Mouse (Mus musculus) midbrain, embryonic 13.5 days (tissue): Measurements from ENCODE around the gene Nudt8. TPM values are rescaled to one million over a fixed set of nuclear protein-coding genes. Genes with fewer than 3 reads are reported as not detected.
"Not testable (repeated sequence)": the region's sequence is repeated elsewhere in the genome, so short reads cannot be mapped to it uniquely, and the experiment has no call there.

ENCODE experiments used
- ATAC-seq: fragments of 200-750 bp; cut with Nextera tagmentation; 2 replicates; pipeline ENCODE4 v1.8.0; 2017; ENCODE audit warnings: mild to moderate bottlenecking, moderate TSS enrichment, moderate library complexity
- H3K27ac ChIP-seq: fragments of 300-500 bp; sonication (generic); 2 replicates; pipeline ENCODE4 v1.5.1; 2015; ENCODE audit warnings: inconsistent platforms, mild to moderate bottlenecking, moderate library complexity
- H3K27me3 ChIP-seq: fragments of 300-500 bp; sonication (generic); 2 replicates; pipeline ENCODE4 v1.6.1; 2015; ENCODE audit warnings: mild to moderate bottlenecking, inconsistent platforms
- H3K36me3 ChIP-seq: fragments of 300-500 bp; sonication (generic); 2 replicates; pipeline ENCODE4 v1.6.1; 2015; ENCODE audit warnings: mild to moderate bottlenecking, inconsistent platforms
- H3K4me1 ChIP-seq: fragments of 300-500 bp; sonication (generic); replicated peaks from 2 replicates; pipeline ENCODE4 v1.6.1; 2015; ENCODE audit warnings: inconsistent platforms
- H3K4me2 ChIP-seq: fragments of 300-500 bp; sonication (generic); replicated peaks from 2 replicates; pipeline ENCODE4 v1.6.1; 2015; ENCODE audit warnings: moderate library complexity, mild to moderate bottlenecking, inconsistent platforms
- H3K4me3 ChIP-seq: fragments of 300-500 bp; sonication (generic); replicated peaks from 2 replicates; pipeline ENCODE4 v1.5.1; 2015; ENCODE audit warnings: mild to moderate bottlenecking, inconsistent platforms
- H3K9ac ChIP-seq: fragments of 300-500 bp; sonication (generic); replicated peaks from 2 replicates; pipeline ENCODE4 v1.6.1; 2015; ENCODE audit warnings: mild to moderate bottlenecking, inconsistent platforms
- H3K9me3 ChIP-seq: fragments of 300-500 bp; sonication (generic); 2 replicates; pipeline ENCODE4 v1.6.1; 2016; ENCODE audit warnings: mild to moderate bottlenecking, inconsistent platforms
- WGBS: fragments of 180-500 bp; shearing (Covaris S2); methylation state at CpG from one replicate; pipeline ENCODE4 v1.1.7; 2015; 5-methylcytosine and 5-hydroxymethylcytosine counted together
- polyA plus RNA-seq: library from polyadenylated mRNA; unstranded; fragments of >200 nt; fragmentation: Nextera tagmentation; extraction: Ambion mirVana; gene quantifications from 2 replicates; pipeline ENCODE4 v1.2.1, GENCODE M21; 2015

Nudt8 gene
- polyA plus RNA-seq, 1 experiment from 2014 or later: 26.4 TPM

DNA sequence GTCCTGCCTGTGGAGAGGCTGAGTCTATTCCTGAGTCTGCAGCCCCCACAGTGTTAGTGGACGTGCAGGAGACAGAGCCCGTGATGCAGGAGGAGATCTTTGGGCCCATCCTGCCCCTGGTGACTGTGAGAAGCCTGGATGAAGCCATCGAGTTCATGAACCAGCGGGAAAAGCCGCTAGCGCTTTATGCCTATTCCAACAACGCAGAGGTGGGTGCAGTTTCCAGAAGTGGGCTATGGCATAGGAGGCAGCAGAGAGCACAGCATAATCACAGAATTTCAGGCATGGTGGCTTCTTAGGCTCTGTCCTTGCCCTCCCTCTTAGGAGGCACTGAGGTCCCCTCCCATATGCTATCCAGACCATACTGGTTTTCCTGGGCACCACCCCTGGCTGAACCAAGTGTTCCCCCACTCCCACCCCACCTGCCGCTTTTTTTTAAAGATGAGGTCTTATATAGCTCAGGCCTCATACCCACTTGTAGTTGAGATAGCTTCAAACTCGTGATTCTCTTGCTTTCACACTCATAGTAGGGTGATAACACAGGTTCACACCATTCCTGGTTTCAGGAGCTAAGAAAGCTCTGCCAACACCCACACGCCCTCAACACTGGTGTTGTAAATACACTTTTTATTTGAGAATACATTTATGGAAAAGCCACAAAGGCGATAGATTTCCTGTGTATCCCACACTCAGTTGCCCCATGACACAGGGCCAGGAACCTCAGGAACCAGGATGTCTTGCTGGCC, 33.9 kb upstream of the Nudt8 start:
- no peak overlapping the region for H3K4me2 ChIP-seq
- 72% methylated on average over 11 of the region's 11 CpGs for WGBS
- no peaks in the 10 kb centered on the region for H3K36me3 ChIP-seq
- H3K27me3 ChIP-seq: no peaks in the 10 kb centered on the region
- H3K27ac ChIP-seq: no peak overlapping the region
- no peak overlapping the region for H3K9ac ChIP-seq
- no peak overlapping the region for H3K4me3 ChIP-seq
- no peaks in the 10 kb centered on the region for H3K4me1 ChIP-seq
- H3K9me3 ChIP-seq: no peaks in the 10 kb centered on the region
- no peak for ATAC-seq

DNA sequence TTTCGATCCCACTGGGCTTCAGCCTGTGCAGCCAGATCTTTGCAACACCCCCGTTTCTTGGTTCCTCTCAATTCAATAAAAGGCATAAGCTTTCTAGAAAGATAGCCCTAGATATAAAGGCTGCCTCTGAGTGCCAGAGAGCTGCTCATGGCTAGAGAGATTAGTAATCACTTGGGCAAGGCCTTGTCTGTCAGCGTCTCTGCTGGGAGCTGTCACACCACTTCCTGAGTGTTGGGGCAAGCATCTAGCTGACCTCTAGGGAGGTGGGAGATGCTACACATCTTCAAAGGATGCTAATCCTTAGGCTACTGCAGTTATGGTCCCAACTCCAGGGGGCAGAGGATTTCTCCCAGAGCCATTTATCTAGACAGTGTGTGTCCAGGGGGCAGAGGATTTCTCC, 33.1 kb upstream of the Nudt8 start:
- no peaks in the 10 kb centered on the region for H3K9me3 ChIP-seq
- no peaks in the 10 kb centered on the region for H3K4me1 ChIP-seq
- ATAC-seq: no peak
- no peaks in the 10 kb centered on the region for H3K27me3 ChIP-seq
- H3K4me3 ChIP-seq: no peak overlapping the region
- H3K27ac ChIP-seq: no peak overlapping the region
- H3K4me2 ChIP-seq: no peak overlapping the region
- WGBS: 63% methylated on average over 3 of the region's 3 CpGs
- H3K36me3 ChIP-seq: no peaks in the 10 kb centered on the region
- H3K9ac ChIP-seq: no peak overlapping the region

DNA sequence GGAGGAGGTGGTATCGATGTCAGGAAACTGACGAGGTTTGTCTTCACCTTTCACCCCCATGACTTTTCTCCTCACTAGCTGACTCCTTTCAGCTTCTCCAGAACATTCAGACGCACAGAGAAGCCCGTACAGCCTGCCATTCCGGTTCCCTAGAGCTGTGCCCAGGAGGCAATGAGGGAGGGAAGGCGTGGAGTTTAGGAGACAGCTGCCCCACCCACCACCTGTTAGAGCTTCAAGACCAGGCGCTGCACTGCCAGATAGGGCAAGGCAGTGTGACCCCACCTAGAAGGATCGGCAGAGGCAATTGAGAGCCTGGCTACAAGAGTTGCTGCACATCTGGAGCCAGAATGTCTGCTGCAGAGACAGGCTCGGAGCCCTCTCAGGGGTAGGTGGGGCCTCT, 28.2 kb upstream of the Nudt8 start, which contains the start of gene Aldh3b2:
Gene Aldh3b2 (plus strand): TSS at position 100 of the 400 bp plus-strand sequence.
- Histone ChIP-seq H3K4me2 (no peak within 1 kb of the TSS), H3K36me3 (no peaks in the 10 kb centered on the region), H3K4me3 (no peak within 1 kb of the TSS), H3K4me1 (no peaks in the 10 kb centered on the region), H3K27ac (no peak within 1 kb of the TSS), H3K9ac (no peak within 1 kb of the TSS), H3K27me3 (no peaks in the 10 kb centered on the region), H3K9me3 (no peaks in the 10 kb centered on the region)
- no peak for ATAC-seq
- 57% methylated on average over 9 of the region's 9 CpGs for WGBS

DNA sequence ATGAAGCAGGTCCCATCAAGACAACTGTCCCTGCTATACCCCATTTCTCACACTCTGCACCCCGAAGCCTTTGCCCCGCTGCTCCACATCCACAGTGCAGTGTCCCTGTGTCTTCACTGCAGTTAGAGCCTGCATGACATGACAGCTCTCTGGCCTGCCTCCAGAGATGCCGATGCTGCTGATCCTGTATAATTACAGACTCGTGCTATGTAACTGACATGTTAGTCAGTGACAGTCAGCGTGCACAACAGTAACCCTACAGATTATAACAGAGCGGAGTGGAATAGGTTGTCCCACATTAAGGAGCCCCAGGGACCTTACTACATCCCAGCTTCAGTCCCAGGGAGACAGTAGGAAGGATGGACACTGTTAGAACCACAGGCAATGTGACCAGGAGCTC, 25.8 kb upstream of the Nudt8 start:
- 77% methylated on average over 6 of the region's 6 CpGs for WGBS
- H3K4me3 ChIP-seq, H3K27ac ChIP-seq, ATAC-seq, H3K9ac ChIP-seq, H3K36me3 ChIP-seq, H3K27me3 ChIP-seq, H3K4me2 ChIP-seq, H3K4me1 ChIP-seq, H3K9me3 ChIP-seq: not testable (repeated sequence)

DNA sequence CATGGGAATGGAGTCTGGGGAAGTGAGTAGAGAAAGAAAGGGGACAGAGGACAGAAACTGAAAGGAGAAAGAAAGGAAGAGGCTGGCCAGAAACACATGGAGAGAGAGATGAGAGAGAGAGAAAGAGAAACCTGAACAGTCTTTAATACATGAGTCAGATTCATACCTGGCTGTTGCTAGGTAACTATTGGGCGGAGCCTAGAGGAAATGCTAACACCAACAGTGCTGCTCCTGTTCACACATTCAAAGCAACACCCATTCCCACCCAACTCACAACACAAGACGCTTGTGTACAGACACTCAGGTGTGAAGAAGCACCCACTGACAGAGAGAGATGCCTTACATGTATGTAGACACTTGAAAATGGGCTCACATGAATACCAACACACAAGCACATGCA, 24.5 kb upstream of the Nudt8 start:
- no peaks in the 10 kb centered on the region for H3K27me3 ChIP-seq
- H3K4me1 ChIP-seq: 0 out of 2 replicates have a peak, but pooled peaks cover 3% of the 10 kb centered on the region
- H3K9ac ChIP-seq: no peak overlapping the region
- 76% methylated on average over 2 of the region's 2 CpGs for WGBS
- no peaks in the 10 kb centered on the region for H3K36me3 ChIP-seq
- no peak for ATAC-seq
- H3K27ac ChIP-seq: no peak overlapping the region
- no peak overlapping the region for H3K4me2 ChIP-seq
- H3K9me3 ChIP-seq: no peaks in the 10 kb centered on the region
- no peak overlapping the region for H3K4me3 ChIP-seq

DNA sequence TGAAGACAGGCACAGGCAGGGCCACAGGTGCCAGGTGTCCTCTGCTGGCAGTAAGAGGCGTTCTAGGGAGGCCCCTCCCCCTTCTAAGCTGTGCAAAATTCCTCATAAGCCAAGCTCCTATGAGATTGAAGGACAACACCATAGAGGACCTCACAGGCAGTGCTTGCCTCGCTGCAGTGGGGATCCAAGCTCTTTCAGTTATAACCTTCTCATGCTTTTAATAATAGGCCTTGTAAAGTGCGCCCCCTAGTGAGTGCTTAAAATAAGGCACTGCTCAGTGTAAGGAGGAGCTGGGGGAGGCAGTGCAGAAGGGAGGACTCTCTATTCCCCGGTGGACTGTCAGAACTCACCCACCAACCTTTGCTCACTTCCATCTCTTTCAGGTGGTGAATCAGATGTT, 20.1 kb upstream of the Nudt8 start:
- Histone ChIP-seq H3K9me3 (no peaks in the 10 kb centered on the region), H3K4me2 (no peak overlapping the region), H3K4me3 (no peak overlapping the region), H3K9ac (no peak overlapping the region), H3K4me1 (peaks cover 11% of the 10 kb centered on the region), H3K27me3 (no peaks in the 10 kb centered on the region), H3K27ac (no peak overlapping the region), H3K36me3 (no peaks in the 10 kb centered on the region)
- ATAC-seq: peak; percentile 79
- 17% methylated on average over 4 of the region's 4 CpGs for WGBS

DNA sequence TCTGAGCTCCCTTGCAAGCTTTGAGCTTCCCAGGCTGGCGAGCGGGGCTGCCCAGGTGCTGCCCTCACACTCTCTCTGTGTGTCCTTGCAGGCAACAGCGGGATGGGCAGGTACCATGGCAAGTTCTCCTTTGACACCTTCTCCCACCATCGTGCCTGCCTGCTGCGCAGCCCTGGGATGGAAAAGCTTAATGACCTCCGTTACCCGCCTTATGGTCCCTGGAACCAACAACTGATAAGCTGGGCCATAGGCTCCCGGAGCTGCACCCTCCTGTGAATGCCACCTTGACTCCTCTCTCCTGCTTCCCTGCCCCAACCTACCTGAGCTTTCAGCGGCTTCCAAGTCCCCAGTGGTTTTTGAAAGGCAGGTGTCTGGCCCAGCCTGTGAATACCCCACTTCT, 19.5 kb upstream of the Nudt8 start:
- ATAC-seq: no peak
- Histone ChIP-seq H3K4me2 (no peak overlapping the region), H3K9me3 (no peaks in the 10 kb centered on the region), H3K4me1 (peaks cover 15% of the 10 kb centered on the region), H3K36me3 (no peaks in the 10 kb centered on the region), H3K27ac (no peak overlapping the region), H3K9ac (no peak overlapping the region), H3K4me3 (no peak overlapping the region), H3K27me3 (no peaks in the 10 kb centered on the region)
- WGBS: 80% methylated on average over 9 of the region's 9 CpGs

DNA sequence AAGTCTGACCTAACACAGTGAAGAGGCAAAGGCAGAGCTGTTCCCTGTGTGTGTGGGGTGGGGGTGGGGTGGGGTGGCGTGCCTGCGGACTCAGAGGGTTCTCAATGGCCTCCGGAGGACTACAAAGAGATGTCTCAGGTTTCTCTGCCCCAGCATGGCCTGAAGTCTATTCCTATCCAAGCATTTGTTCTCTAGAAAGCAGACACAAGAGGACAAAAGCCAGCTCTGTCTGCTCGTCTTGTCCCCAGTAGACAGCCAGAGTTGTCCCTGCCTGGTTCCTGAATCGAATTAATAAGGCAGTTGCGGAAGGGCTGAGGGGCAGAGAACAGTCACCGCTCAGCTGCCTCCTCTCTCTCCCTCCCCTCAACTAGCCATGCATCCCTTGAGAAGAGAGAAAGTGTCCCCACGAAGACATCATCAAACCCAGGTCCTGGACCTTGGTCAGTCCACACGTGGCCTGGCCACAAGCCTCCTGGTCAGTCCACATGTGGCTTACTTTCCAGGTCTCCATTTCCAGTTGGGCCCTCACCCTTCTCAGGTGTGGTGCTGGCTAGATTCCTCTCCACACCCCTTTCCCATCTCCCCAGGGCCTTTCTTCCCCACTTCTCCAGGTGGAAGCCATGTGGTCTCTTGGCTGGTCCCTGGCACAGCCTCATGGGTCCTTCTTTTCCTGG, 16.7 kb upstream of the Nudt8 start:
- Histone ChIP-seq H3K27ac (no peak overlapping the region), H3K27me3 (no peaks in the 10 kb centered on the region), H3K4me1 (peaks cover 15% of the 10 kb centered on the region), H3K9ac (no peak overlapping the region), H3K4me2 (no peak overlapping the region), H3K36me3 (no peaks in the 10 kb centered on the region), H3K9me3 (0 out of 2 replicates have a peak, but pooled peaks cover under 1% of the 10 kb centered on the region), H3K4me3 (no peak overlapping the region)
- ATAC-seq: no peak
- 26% methylated on average over 9 of the region's 9 CpGs for WGBS

DNA sequence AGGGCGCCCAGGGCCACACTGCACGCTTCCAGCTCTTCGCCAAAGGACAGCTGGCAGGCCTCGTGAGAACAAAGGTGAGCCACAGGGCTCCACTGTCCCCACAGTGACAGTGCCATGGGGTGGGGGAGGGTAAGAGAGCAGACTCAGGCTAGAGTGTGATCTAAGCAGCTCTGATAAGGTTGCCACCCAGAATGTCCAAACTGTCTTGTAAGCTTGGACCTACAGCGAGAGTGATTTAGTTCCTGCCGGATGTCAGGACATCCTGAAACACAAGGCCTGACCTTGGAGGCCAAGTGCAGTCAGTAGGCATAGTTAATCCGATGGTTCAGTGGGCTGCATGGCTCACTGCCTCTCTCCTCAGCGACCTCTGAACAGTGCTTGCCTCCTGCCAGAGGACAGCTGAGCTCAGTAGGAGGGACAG, 15.1 kb upstream of the Nudt8 start:
- Histone ChIP-seq H3K9ac (no peak overlapping the region), H3K27me3 (no peaks in the 10 kb centered on the region), H3K4me1 (peaks cover 13% of the 10 kb centered on the region), H3K36me3 (no peaks in the 10 kb centered on the region), H3K27ac (no peak overlapping the region), H3K9me3 (peaks cover 3% of the 10 kb centered on the region; the same call in 1 of the 2 replicates), H3K4me3 (no peak overlapping the region), H3K4me2 (no peak overlapping the region)
- WGBS: 12% methylated on average over 8 of the region's 8 CpGs
- ATAC-seq: no peak

DNA sequence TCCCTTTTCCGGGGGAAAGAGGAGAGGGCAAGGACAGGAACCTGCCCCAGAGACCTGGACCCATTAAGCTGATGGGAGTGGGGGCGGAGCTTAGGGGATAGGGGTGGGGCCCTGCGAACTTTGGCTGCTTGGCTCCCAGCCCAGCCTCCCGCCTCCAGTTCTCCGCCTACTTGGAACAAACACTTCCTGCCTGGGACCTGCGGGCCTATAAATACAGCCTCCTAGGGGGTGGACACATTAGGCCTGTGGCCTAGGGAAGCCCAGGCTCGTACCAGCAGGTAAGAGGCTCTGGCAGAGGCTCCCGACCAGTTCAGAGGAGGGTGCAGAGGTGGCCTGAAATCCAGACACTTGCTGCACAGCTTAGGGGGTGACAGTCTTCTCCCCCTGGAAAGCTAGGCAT, 14.0 kb upstream of the Nudt8 start, which contains the start of gene Acy3:
Gene Acy3 (plus strand): TSS at position 237 of the 400 bp plus-strand sequence.
- Histone ChIP-seq H3K4me2 (no peak within 1 kb of the TSS), H3K27me3 (no peaks in the 10 kb centered on the region), H3K9me3 (peaks cover 3% of the 10 kb centered on the region; the same call in 1 of the 2 replicates), H3K9ac (no peak within 1 kb of the TSS), H3K27ac (no peak within 1 kb of the TSS), H3K4me3 (no peak within 1 kb of the TSS), H3K36me3 (no peaks in the 10 kb centered on the region), H3K4me1 (peaks cover 13% of the 10 kb centered on the region)
- no peak for ATAC-seq
- WGBS: 19% methylated on average over 8 of the region's 8 CpGs

DNA sequence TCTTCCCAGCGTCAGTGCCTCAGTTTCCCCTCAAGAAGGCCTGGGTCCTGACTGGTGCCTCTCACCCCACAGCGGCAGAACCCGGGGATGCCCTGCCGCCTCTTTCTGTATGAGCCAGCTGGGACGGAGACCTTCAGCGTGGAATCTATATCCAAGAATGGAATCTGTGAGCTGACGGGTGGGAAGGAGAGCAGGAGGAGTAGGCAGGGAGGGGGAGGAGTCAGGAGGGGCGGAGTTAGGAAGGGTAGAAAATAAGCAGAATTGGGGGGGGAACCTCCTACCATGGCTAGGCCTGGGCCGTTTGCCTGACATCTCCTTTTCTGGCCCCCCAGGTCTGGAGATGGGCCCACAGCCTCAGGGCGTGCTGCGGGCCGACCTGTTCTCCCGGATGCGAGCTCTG, 12.3 kb upstream of the Nudt8 start:
- Histone ChIP-seq H3K9ac (no peak overlapping the region), H3K27me3 (no peaks in the 10 kb centered on the region), H3K9me3 (peaks cover 3% of the 10 kb centered on the region; the same call in 1 of the 2 replicates), H3K36me3 (no peaks in the 10 kb centered on the region), H3K4me1 (peaks cover 13% of the 10 kb centered on the region), H3K27ac (no peak overlapping the region), H3K4me3 (no peak overlapping the region), H3K4me2 (no peak overlapping the region)
- WGBS: 91% methylated on average over 14 of the region's 14 CpGs
- ATAC-seq: no peak

DNA sequence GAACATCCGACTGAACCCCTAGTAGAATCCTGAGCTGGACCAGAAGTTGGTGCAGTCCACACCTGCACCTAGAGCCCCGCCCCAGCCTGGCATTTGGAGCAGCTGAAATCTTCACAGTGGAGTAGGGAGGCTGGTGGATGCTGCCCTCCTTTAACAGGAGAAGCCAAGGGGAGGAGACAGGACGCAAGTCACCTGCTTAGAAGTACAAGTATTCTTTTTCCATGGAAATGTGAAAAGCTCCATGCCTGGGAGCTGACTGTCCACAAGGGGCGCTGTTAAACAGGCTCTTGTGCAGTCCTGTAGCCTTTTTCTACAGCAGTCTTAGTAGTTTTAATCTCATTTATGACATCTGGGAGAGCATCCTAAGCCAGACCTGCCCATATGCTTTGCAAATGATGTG, 11.6 kb upstream of the Nudt8 start:
- H3K4me3 ChIP-seq: no peak overlapping the region
- peaks cover 13% of the 10 kb centered on the region for H3K4me1 ChIP-seq
- H3K9ac ChIP-seq: no peak overlapping the region
- H3K9me3 ChIP-seq: peaks cover 3% of the 10 kb centered on the region; the same call in 1 of the 2 replicates
- no peak overlapping the region for H3K27ac ChIP-seq
- no peak for ATAC-seq
- 80% methylated on average over 4 of the region's 4 CpGs for WGBS
- no peaks in the 10 kb centered on the region for H3K27me3 ChIP-seq
- H3K36me3 ChIP-seq: no peaks in the 10 kb centered on the region
- no peak overlapping the region for H3K4me2 ChIP-seq
